Mouse (Mus musculus) C2C12 (cell line): ENCODE results near the gene Pym1.

Experiments used
- CEBPB ChIP-seq: IDR thresholded peaks from one replicate; pipeline ENCODE4 v1.6.1; 2011; ENCODE audit warnings: low read depth, mild to moderate bottlenecking, control low read depth, moderate library complexity
- CTCF ChIP-seq: IDR thresholded peaks from one replicate; pipeline ENCODE4 v1.5.1; 2011; ENCODE audit not compliant: control insufficient read depth, insufficient read depth, insufficient read length
- MAX ChIP-seq: IDR thresholded peaks from one replicate; pipeline ENCODE4 v1.6.1; 2011; ENCODE audit warnings: mild to moderate bottlenecking, control low read depth
- MYOG ChIP-seq: IDR thresholded peaks from one replicate; pipeline ENCODE4 v1.6.1; 2011; ENCODE audit not compliant: control insufficient read depth, insufficient read length; ENCODE audit errors: extremely low read depth

GRCm38 (mm10) chr10:128780200-128780599 is 32.5 kb downstream of the Pym1 start:
- no peak for TF ChIP-seq CTCF
- no peak for TF ChIP-seq MAX
- TF ChIP-seq CEBPB = no peak
- TF ChIP-seq MYOG = no peak
